Mouse (Mus musculus): ENCODE data around the gene Brap. TPM values are rescaled to one million over a fixed set of nuclear protein-coding genes. Genes with fewer than 3 reads are reported as not detected.
A peak's percentile ranks its signal among the peaks of the same experiment; 100 is the strongest.
"Not testable (repeated sequence)": the region's sequence is repeated elsewhere in the genome, so short reads cannot be mapped to it uniquely, and the experiment has no call there.

Brap gene
- 55.0 and 57.1 TPM in 2 replicates for total RNA-seq (2021)
- long read RNA-seq, experiment 1, full-length matches to known transcripts: 65 of 79 reads
- long read RNA-seq, experiment 1, partial matches to known transcripts: 10 of 79 reads
- long read RNA-seq, experiment 1, other reads (novel, unspliced or antisense): 4 of 79 reads
- long read RNA-seq, experiment 2, full-length matches to known transcripts: 60 of 76 reads
- long read RNA-seq, experiment 2, partial matches to known transcripts: 8 of 76 reads
- long read RNA-seq, experiment 2, other reads (novel, unspliced or antisense): 8 of 76 reads

GRCm38 (mm10) chr5:121660059-121660896 is at the start of gene Brap, which contains the start of gene Acad10:
Gene Brap, plus strand, starts transcription at chr5:121660563.
Gene Acad10, minus strand, starts transcription at chr5:121660514.
- DNase-seq: peak; percentile 98

GRCm38 (mm10) chr5:121612036-121612435 is 48.3 kb upstream of the Brap start:
- no peak for DNase-seq

GRCm38 (mm10) chr5:121614921-121615320 is 45.4 kb upstream of the Brap start:
- DNase-seq: not testable (repeated sequence)

- DNase-seq: peak; percentile 92
Observed at GRCm38 (mm10) chr5:121618592-121619513, 41.5 kb upstream of the Brap start, which contains the start of gene Acad12. Gene Acad12, minus strand, starts transcription at chr5:121618938.

- DNase-seq: no peak
Observed at GRCm38 (mm10) chr5:121621102-121621501, 39.3 kb upstream of the Brap start.

GRCm38 (mm10) chr5:121623241-121623640 is 37.1 kb upstream of the Brap start:
- DNase-seq: no peak

- DNase-seq: peak; percentile 91
Observed at GRCm38 (mm10) chr5:121627871-121628270, 32.5 kb upstream of the Brap start.

- DNase-seq: peak; percentile 17
Observed at GRCm38 (mm10) chr5:121631106-121631647, 29.2 kb upstream of the Brap start.

- DNase-seq: no peak
Observed at GRCm38 (mm10) chr5:121632804-121633203, 27.6 kb upstream of the Brap start.

GRCm38 (mm10) chr5:121634668-121635067 is 25.7 kb upstream of the Brap start:
- DNase-seq: no peak

GRCm38 (mm10) chr5:121637296-121637695 is 23.1 kb upstream of the Brap start:
- DNase-seq: no peak

GRCm38 (mm10) chr5:121639601-121640000 is 20.8 kb upstream of the Brap start:
- DNase-seq: no peak

- DNase-seq: peak; percentile 37
Observed at GRCm38 (mm10) chr5:121649134-121649533, 11.2 kb upstream of the Brap start.

- no peak for DNase-seq
Observed at GRCm38 (mm10) chr5:121654526-121654925, 5.8 kb upstream of the Brap start.

- not testable (repeated sequence) for DNase-seq
Observed at GRCm38 (mm10) chr5:121656866-121657265, 3.5 kb upstream of the Brap start.

- not testable (repeated sequence) for DNase-seq
Observed at GRCm38 (mm10) chr5:121657656-121658055, 2.7 kb upstream of the Brap start.

- peak; percentile 56 for DNase-seq
Observed at GRCm38 (mm10) chr5:121660897-121661254, 513 bp downstream of the Brap start.

- no peak for DNase-seq
Observed at GRCm38 (mm10) chr5:121661494-121661893, 1.1 kb downstream of the Brap start.

- no peak for DNase-seq
Observed at GRCm38 (mm10) chr5:121663456-121663855, 3.1 kb downstream of the Brap start.

- DNase-seq: no peak
Observed at GRCm38 (mm10) chr5:121664078-121664477, 3.7 kb downstream of the Brap start.

GRCm38 (mm10) chr5:121664971-121665370 is 4.6 kb downstream of the Brap start:
- no peak for DNase-seq

- DNase-seq: no peak
Observed at GRCm38 (mm10) chr5:121667067-121667466, 6.7 kb downstream of the Brap start.
